Mouse (Mus musculus) intestine, embryonic 14.5 days (tissue): ENCODE measurements around the gene Plac8. TPM values are rescaled to one million over a fixed set of nuclear protein-coding genes. Genes with fewer than 3 reads are reported as not detected.
A peak's percentile ranks its signal among the peaks of the same experiment; 100 is the strongest.

Source experiments
- ATAC-seq: fragments of 200-750 bp; cut with Nextera tagmentation; replicated peaks from 2 replicates; pipeline ENCODE4 v1.8.0; 2017; ENCODE audit warnings: low read depth, moderate number of reproducible peaks, moderate TSS enrichment, moderate library complexity; ENCODE audit not compliant: low FRiP score, low TSS enrichment
- DNase-seq: peaks from one replicate; pipeline ENCODE4 v3.0.0-alpha.2; 2018; ENCODE audit warnings: low spot score
- H3K27ac ChIP-seq: fragments of 300-500 bp; sonication (generic); 2 replicates; pipeline ENCODE4 v1.5.1; 2014; ENCODE audit warnings: low read depth, mild to moderate bottlenecking, control low read depth
- H3K27me3 ChIP-seq: fragments of 300-500 bp; sonication (generic); replicated peaks from 2 replicates; pipeline ENCODE4 v1.6.1; 2014; ENCODE audit warnings: low read length, control low read depth; ENCODE audit not compliant: control insufficient read depth, insufficient read depth
- H3K36me3 ChIP-seq: fragments of 300-500 bp; sonication (generic); 2 replicates; pipeline ENCODE4 v1.6.1; 2014; ENCODE audit warnings: low read length, control low read depth; ENCODE audit not compliant: control insufficient read depth, insufficient read depth
- H3K4me1 ChIP-seq: fragments of 300-500 bp; sonication (generic); replicated peaks from 2 replicates; pipeline ENCODE4 v1.6.1; 2014; ENCODE audit warnings: low read length, control low read depth, mixed read lengths; ENCODE audit not compliant: control insufficient read depth, insufficient read depth
- H3K4me2 ChIP-seq: fragments of 300-500 bp; sonication (generic); 2 replicates; pipeline ENCODE4 v1.6.1; 2014; ENCODE audit warnings: low read length
- H3K4me3 ChIP-seq: fragments of 300-500 bp; sonication (generic); 2 replicates; pipeline ENCODE4 v1.5.1; 2014; ENCODE audit warnings: low read depth, low read length, control low read depth, mixed read lengths
- H3K9ac ChIP-seq: fragments of 300-500 bp; sonication (generic); 2 replicates; pipeline ENCODE4 v1.6.1; 2014; ENCODE audit warnings: mild to moderate bottlenecking, low read length
- H3K9me3 ChIP-seq: fragments of 300-500 bp; sonication (generic); 2 replicates; pipeline ENCODE4 v1.6.1; 2016; ENCODE audit warnings: low read length, control low read depth; ENCODE audit not compliant: control insufficient read depth
- WGBS: fragments of 180-500 bp; shearing (Covaris S2); extraction: QIAGEN DNeasy Blood & Tissue Kit; methylation state at CpG from one replicate; pipeline ENCODE4 v1.1.7; 2014; 5-methylcytosine and 5-hydroxymethylcytosine counted together
- polyA plus RNA-seq: library from polyadenylated mRNA; unstranded; fragments of >200 nt; fragmentation: Nextera tagmentation; extraction: Ambion mirVana; gene quantifications from 2 replicates; pipeline ENCODE4 v1.2.1, GENCODE M21; 2014

Gene Plac8
- polyA plus RNA-seq, 1 experiment from 2014 or later = 280 TPM

DNA sequence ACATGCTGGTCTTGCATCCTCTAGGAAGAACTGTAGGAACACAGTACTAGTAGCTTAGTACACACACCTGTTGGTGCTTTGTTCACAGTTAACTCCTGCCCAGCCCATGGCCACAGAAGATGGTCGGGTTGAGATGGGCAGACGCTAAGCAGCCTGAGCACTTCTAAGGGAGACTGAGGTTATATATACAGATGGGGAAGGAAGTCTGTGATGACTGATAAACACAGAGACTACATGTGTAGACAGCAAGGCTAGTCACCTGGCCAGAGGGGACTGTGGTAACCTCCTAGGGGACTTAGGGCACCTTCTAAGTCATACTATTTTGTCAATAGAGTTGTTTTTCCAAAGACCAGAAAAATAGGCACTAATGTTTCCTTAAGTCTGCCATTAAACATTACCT is 29.8 kb upstream of the Plac8 start:
- Histone ChIP-seq H3K9ac (no peak overlapping the region), H3K27me3 (no peaks in the 10 kb centered on the region), H3K4me1 (peaks cover 10% of the 10 kb centered on the region), H3K9me3 (no peaks in the 10 kb centered on the region), H3K4me3 (no peak overlapping the region), H3K27ac (no peak overlapping the region), H3K4me2 (no peak overlapping the region), H3K36me3 (no peaks in the 10 kb centered on the region)
- no peak for ATAC-seq
- DNase-seq = no peak
- 79% methylated on average over 2 of the region's 2 CpGs for WGBS

- H3K4me1 ChIP-seq = no peaks in the 10 kb centered on the region
- H3K36me3 ChIP-seq = no peaks in the 10 kb centered on the region
- H3K9me3 ChIP-seq = 0 out of 2 replicates have a peak, but pooled peaks cover 2% of the 10 kb centered on the region
- no peak overlapping the region for H3K4me2 ChIP-seq
- H3K4me3 ChIP-seq = no peak overlapping the region
- 92% methylated on average over 9 of the region's 9 CpGs for WGBS
- H3K27me3 ChIP-seq = no peaks in the 10 kb centered on the region
- H3K27ac ChIP-seq = no peak overlapping the region
- H3K9ac ChIP-seq = no peak overlapping the region
- DNase-seq (no peak), ATAC-seq (no peak)
These were observed 27.0 kb upstream of the Plac8 start for GRCm38 (mm10) chr5:100598961-100599463.

DNA sequence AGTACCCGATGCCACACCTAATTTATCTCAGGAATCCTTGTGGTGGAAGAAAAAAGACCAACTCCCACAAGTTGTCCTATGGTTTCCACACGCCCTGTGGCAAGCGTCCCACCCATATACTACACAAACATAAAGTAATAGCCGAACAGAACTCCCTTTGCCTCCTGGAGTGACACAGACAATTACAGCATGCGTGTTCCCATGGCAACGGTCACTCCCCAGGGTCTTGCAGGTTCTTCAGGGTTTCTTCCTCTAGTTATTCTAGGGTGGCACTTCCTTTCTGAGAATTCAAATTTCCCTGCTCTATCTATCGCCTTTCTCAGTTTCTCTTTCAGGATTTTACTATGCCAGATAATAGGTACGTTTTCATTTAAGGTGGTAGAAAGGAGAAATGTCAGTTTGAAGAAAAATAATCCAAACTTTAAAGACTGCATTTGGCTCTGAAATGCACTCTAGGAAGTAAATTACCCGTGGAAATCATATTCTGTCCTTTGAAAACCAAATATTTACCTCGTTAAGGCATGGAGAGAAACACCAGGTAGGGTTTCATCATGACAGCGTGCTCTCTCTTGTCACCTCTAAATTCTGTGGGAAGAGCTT is 25.9 kb upstream of the Plac8 start:
- H3K4me2 ChIP-seq = no peak overlapping the region
- DNase-seq = no peak
- WGBS = 58% methylated on average over 11 of the region's 11 CpGs
- H3K36me3 ChIP-seq = no peaks in the 10 kb centered on the region
- no peak overlapping the region for H3K4me3 ChIP-seq
- no peak overlapping the region for H3K27ac ChIP-seq
- H3K27me3 ChIP-seq = no peaks in the 10 kb centered on the region
- H3K4me1 ChIP-seq = no peaks in the 10 kb centered on the region
- 0 out of 2 replicates have a peak, but pooled peaks cover 2% of the 10 kb centered on the region for H3K9me3 ChIP-seq
- ATAC-seq = peak; percentile 81; the same call in 1 of the 2 replicates
- no peak overlapping the region for H3K9ac ChIP-seq

DNA sequence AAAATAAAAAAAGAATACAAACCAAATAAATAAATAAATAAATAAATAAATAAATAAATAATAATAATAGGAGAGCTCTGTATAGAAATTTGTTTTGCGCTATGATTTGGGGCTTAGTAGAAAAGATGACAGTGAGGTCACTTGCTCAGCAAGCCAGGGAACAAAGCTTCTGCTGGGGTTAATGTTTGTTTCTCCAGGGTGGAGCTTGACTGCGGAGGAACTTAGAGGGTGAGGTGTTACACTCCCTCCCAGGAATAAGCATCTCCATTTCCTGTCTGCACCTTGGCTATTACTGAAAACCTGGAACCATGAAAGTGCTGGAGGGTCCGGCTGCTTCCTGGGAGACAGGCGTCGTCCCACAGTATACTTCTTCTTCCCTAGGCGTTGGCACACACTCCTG is 24.0 kb upstream of the Plac8 start:
- H3K4me2 ChIP-seq = no peak overlapping the region
- no peak overlapping the region for H3K4me3 ChIP-seq
- H3K27me3 ChIP-seq = no peaks in the 10 kb centered on the region
- no peaks in the 10 kb centered on the region for H3K36me3 ChIP-seq
- ATAC-seq (0 out of 2 replicates have a peak, but pooled peaks have one; percentile 30), DNase-seq (no peak)
- H3K4me1 ChIP-seq = no peaks in the 10 kb centered on the region
- H3K9me3 ChIP-seq = 0 out of 2 replicates have a peak, but pooled peaks cover 2% of the 10 kb centered on the region
- H3K27ac ChIP-seq = no peak overlapping the region
- 85% methylated on average over 6 of the region's 6 CpGs for WGBS
- no peak overlapping the region for H3K9ac ChIP-seq

DNA sequence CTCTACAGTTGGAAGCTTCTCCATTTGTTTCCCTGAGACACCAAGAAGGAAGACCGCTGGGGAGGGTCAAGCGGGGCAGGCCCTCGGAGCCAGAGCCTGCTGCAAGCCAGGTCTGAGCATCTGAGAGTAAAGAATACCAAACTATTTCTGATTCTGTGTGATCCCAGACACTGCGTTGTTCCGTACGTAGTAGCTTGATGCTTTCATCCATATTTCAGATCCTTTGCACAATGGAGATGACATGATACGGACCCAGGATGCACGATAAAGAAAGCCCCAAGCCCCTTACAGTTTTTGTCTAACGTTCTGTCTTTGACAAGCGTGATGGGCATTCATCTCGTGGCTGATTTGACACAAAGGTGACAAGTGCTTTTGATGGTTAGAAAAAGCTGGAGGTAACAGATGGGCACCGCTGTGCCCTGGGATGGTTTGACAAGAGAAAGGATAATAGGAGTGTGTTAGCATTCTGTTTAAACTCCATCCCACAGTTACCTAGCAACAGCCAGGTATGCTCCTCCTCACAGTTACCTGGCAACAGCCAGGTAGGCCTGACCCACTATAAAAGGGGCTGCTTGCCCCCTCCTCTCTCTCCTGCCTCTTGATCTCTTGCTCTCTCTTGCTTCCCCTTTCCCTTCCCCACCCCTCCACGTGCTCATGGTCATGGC is 22.9 kb upstream of the Plac8 start:
- Histone ChIP-seq H3K36me3 (no peaks in the 10 kb centered on the region), H3K4me1 (no peaks in the 10 kb centered on the region), H3K9me3 (0 out of 2 replicates have a peak, but pooled peaks cover 2% of the 10 kb centered on the region), H3K4me2 (no peak overlapping the region), H3K27me3 (no peaks in the 10 kb centered on the region), H3K27ac (no peak overlapping the region), H3K9ac (no peak overlapping the region), H3K4me3 (no peak overlapping the region)
- ATAC-seq = no peak
- no peak for DNase-seq
- 85% methylated on average over 13 of the region's 13 CpGs for WGBS

DNA sequence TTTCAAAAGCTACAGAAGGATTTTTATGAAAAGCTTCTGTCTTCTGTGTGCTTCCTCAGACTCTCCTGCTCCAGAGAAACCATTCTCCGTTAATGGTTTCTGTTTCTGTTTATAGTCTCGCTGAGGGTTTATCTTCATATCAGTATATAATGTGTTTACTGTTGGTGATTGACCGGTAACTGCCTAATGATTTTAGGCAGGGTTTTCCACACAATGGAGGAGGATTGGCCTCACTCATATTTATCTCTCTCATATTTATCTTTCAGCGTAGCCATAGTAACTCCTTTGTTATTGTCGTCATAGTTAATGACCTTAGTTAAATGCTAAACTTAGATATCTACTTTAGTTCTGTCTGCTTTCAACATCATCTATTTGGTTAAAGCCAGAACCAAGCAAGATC is 18.5 kb upstream of the Plac8 start:
- no peak overlapping the region for H3K4me2 ChIP-seq
- ATAC-seq (no peak), DNase-seq (no peak)
- 0 out of 2 replicates have a peak, but pooled peaks cover 2% of the 10 kb centered on the region for H3K9me3 ChIP-seq
- H3K4me1 ChIP-seq = no peaks in the 10 kb centered on the region
- no peak overlapping the region for H3K9ac ChIP-seq
- no peak overlapping the region for H3K27ac ChIP-seq
- H3K27me3 ChIP-seq = no peaks in the 10 kb centered on the region
- WGBS = 48% methylated on average over 5 of the region's 5 CpGs
- H3K36me3 ChIP-seq = no peaks in the 10 kb centered on the region
- no peak overlapping the region for H3K4me3 ChIP-seq

DNA sequence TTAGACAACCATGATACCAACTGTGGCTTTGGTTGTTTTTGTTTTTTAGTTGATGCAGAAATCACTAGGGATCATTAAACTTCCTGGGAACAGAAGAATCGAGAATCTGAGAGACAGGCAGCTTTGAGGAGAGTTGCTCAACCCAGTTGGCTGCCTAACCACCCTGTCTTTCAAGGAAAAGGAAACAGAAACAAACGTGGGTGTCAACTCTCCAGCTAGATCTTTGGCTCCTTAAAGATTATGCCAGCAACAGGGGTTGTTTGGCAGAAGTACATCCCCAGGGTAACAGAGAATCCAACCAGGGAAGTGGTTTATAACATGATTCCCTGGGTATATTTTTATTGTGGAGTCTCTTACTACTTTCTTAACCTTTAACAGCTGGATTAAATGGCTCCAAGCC is 15.6 kb upstream of the Plac8 start:
- no peak overlapping the region for H3K9ac ChIP-seq
- DNase-seq (no peak), ATAC-seq (no peak)
- H3K4me3 ChIP-seq = no peak overlapping the region
- no peaks in the 10 kb centered on the region for H3K36me3 ChIP-seq
- no peak overlapping the region for H3K27ac ChIP-seq
- H3K27me3 ChIP-seq = no peaks in the 10 kb centered on the region
- no peak overlapping the region for H3K4me2 ChIP-seq
- H3K4me1 ChIP-seq = no peaks in the 10 kb centered on the region
- WGBS = 47% methylated on average over 2 of the region's 2 CpGs
- no peaks in the 10 kb centered on the region for H3K9me3 ChIP-seq

- no peak overlapping the region for H3K9ac ChIP-seq
- H3K27ac ChIP-seq = no peak overlapping the region
- H3K27me3 ChIP-seq = no peaks in the 10 kb centered on the region
- no peaks in the 10 kb centered on the region for H3K4me1 ChIP-seq
- 84% methylated on average over 7 of the region's 7 CpGs for WGBS
- no peaks in the 10 kb centered on the region for H3K9me3 ChIP-seq
- H3K4me2 ChIP-seq = no peak overlapping the region
- H3K36me3 ChIP-seq = no peaks in the 10 kb centered on the region
- H3K4me3 ChIP-seq = no peak overlapping the region
- no peak for ATAC-seq
- DNase-seq = no peak
These were observed 15.1 kb upstream of the Plac8 start for GRCm38 (mm10) chr5:100587136-100587535.

GRCm38 (mm10) chr5:100585657-100586056 is 13.6 kb upstream of the Plac8 start:
- no peak for DNase-seq
- no peaks in the 10 kb centered on the region for H3K36me3 ChIP-seq
- no peaks in the 10 kb centered on the region for H3K4me1 ChIP-seq
- 92% methylated on average over 3 of the region's 3 CpGs for WGBS
- ATAC-seq = no peak
- no peak overlapping the region for H3K4me2 ChIP-seq
- H3K4me3 ChIP-seq = no peak overlapping the region
- no peaks in the 10 kb centered on the region for H3K27me3 ChIP-seq
- no peaks in the 10 kb centered on the region for H3K9me3 ChIP-seq
- no peak overlapping the region for H3K9ac ChIP-seq
- H3K27ac ChIP-seq = no peak overlapping the region
